Mouse (Mus musculus) E14TG2a.4 (cell line): Measurements from ENCODE around the gene Atp2a3.

Experiments
- CTCF ChIP-seq: conservative IDR thresholded peaks from 2 replicates; pipeline ENCODE4 v1.5.1; 2014; ENCODE audit warnings: low read length
- NANOG ChIP-seq: IDR thresholded peaks from 2 replicates; pipeline ENCODE4 v1.6.1; 2014; ENCODE audit warnings: borderline replicate concordance, low read length, mixed read lengths
- POU5F1 ChIP-seq: IDR thresholded peaks from 2 replicates; pipeline ENCODE4 v1.6.1; 2014; ENCODE audit warnings: low read length, borderline replicate concordance

- TF ChIP-seq CTCF (no peak), NANOG (no peak), POU5F1 (no peak)
These were observed 6.8 kb upstream of the Atp2a3 start for GRCm38 (mm10) chr11:72954216-72954615.
